23 mouse cellular contexts compared by ENCODE assay signal in genomic region chr13:29312026-29312425, GRCm38 (mm10).
A peak's percentile ranks its signal among the peaks of the same experiment; 100 is the strongest.
DNase-seq lines count a peak whose midpoint lies in the region; ATAC-seq and TF ChIP-seq lines count a peak whose summit lies in the region.
"Had no signal": no experiment of that assay in that cellular context is flagged by ENCODE, and none has a peak within 500 bp of the region (broad histone marks: within the 10 kb centered on the region; RNA-seq: fewer than 3 reads in every experiment).

No protein-coding gene starts in this region.

- DNase-seq in forebrain, embryonic 14.5 days (ENCODE audit: low spot score): peak; percentile 35
- peak; percentile 53 for DNase-seq in midbrain, embryonic 10.5 days (ENCODE audit: low spot score)
- DNase-seq in midbrain, postnatal 0 days (ENCODE audit: low spot score): peak; percentile 36
- no peak for DNase-seq in B cell, adult 2 months
- no peak for DNase-seq in thymus, postnatal 25 days
- DNase-seq: adrenal gland, postnatal 14 days; cerebellum, adult 11-12 months; cerebellum, postnatal 14 days; heart, adult 18-20 months; heart, postnatal 4 days; kidney, postnatal 36 days; layer of hippocampus, adult 9-11 months; lung, adult 18-20 months; lung, postnatal 36 days; right cerebral cortex, adult 18-20 months; thymus, postnatal 14 days had no signal

- H3K9me3 ChIP-seq in forebrain, embryonic 14.5 days (replicated peaks; ENCODE audit: control insufficient read depth, low read length): no peaks in the 10 kb centered on the region
- H3K9me3 ChIP-seq in forebrain, embryonic 13.5 days (replicated peaks): no peaks in the 10 kb centered on the region
- H3K9me3 ChIP-seq in midbrain, embryonic 10.5 days (replicated peaks): no peaks in the 10 kb centered on the region
- H3K9me3 ChIP-seq in midbrain, embryonic 15.5 days: no peaks in the 10 kb centered on the region
- H3K9me3 ChIP-seq in hindbrain, embryonic 15.5 days: no peaks in the 10 kb centered on the region
- H3K9me3 ChIP-seq in midbrain, postnatal 0 days (ENCODE audit: low read length): no peaks in the 10 kb centered on the region
- H3K9me3 ChIP-seq: embryonic facial prominence, embryonic 10.5 days; G1E had no signal

- no peak overlapping the region for H3K4me2 ChIP-seq in forebrain, embryonic 14.5 days (ENCODE audit: low read length)
- no peak overlapping the region for H3K4me2 ChIP-seq in forebrain, embryonic 13.5 days
- no peak overlapping the region for H3K4me2 ChIP-seq in midbrain, embryonic 15.5 days
- H3K4me2 ChIP-seq in hindbrain, embryonic 15.5 days: no peak overlapping the region
- no peak overlapping the region for H3K4me2 ChIP-seq in midbrain, postnatal 0 days (ENCODE audit: low read depth, low read length, poor library complexity, severe bottlenecking)
- H3K4me2 ChIP-seq: liver, embryonic 11.5 days had no signal

- H3K9ac ChIP-seq in forebrain, embryonic 14.5 days (ENCODE audit: low read length): no peak overlapping the region
- no peak overlapping the region for H3K9ac ChIP-seq in forebrain, embryonic 13.5 days
- no peak overlapping the region for H3K9ac ChIP-seq in midbrain, embryonic 15.5 days
- H3K9ac ChIP-seq in hindbrain, embryonic 15.5 days: no peak overlapping the region
- no peak overlapping the region for H3K9ac ChIP-seq in midbrain, postnatal 0 days (replicated peaks; ENCODE audit: low read length, poor library complexity, severe bottlenecking)

- H3K27me3 ChIP-seq in forebrain, embryonic 14.5 days (replicated peaks; ENCODE audit: control insufficient read depth, insufficient read depth, low read length): no peaks in the 10 kb centered on the region
- H3K27me3 ChIP-seq in forebrain, embryonic 13.5 days: no peaks in the 10 kb centered on the region
- no peaks in the 10 kb centered on the region for H3K27me3 ChIP-seq in midbrain, embryonic 10.5 days (ENCODE audit: low read depth, poor library complexity, severe bottlenecking)
- H3K27me3 ChIP-seq in midbrain, embryonic 15.5 days (replicated peaks): no peaks in the 10 kb centered on the region
- no peaks in the 10 kb centered on the region for H3K27me3 ChIP-seq in hindbrain, embryonic 15.5 days
- no peaks in the 10 kb centered on the region for H3K27me3 ChIP-seq in midbrain, postnatal 0 days (ENCODE audit: insufficient read depth, low read length)

- no peak overlapping the region for H3K4me3 ChIP-seq in forebrain, embryonic 14.5 days (ENCODE audit: low read depth, low read length)
- no peak overlapping the region for H3K4me3 ChIP-seq in forebrain, embryonic 13.5 days
- no peak overlapping the region for H3K4me3 ChIP-seq in midbrain, embryonic 10.5 days
- no peak overlapping the region for H3K4me3 ChIP-seq in midbrain, embryonic 15.5 days
- H3K4me3 ChIP-seq in hindbrain, embryonic 15.5 days: no peak overlapping the region
- no peak overlapping the region for H3K4me3 ChIP-seq in midbrain, postnatal 0 days (ENCODE audit: low read depth, low read length)
- H3K4me3 ChIP-seq: embryonic facial prominence, embryonic 10.5 days had no signal

- TF ChIP-seq CTCF in midbrain, postnatal 0 days (IDR thresholded peaks at IDR 0.05): no peak

- no peak for ATAC-seq in forebrain, embryonic 14.5 days
- no peak for ATAC-seq in forebrain, embryonic 13.5 days
- no peak for ATAC-seq in midbrain, embryonic 15.5 days (replicated peaks)
- ATAC-seq in hindbrain, embryonic 15.5 days (ENCODE audit: low FRiP score, low read depth): 0 out of 2 replicates have a peak, but pooled peaks have one; percentile 59
- no peak for ATAC-seq in midbrain, postnatal 0 days (ENCODE audit: low FRiP score)
- ATAC-seq: intestine, embryonic 16.5 days had no signal

- no peaks in the 10 kb centered on the region for H3K4me1 ChIP-seq in forebrain, embryonic 14.5 days (ENCODE audit: control insufficient read depth, insufficient read depth, low read length)
- H3K4me1 ChIP-seq in forebrain, embryonic 13.5 days: 0 out of 2 replicates have a peak, but pooled peaks cover 8% of the 10 kb centered on the region
- peaks cover 64% of the 10 kb centered on the region for H3K4me1 ChIP-seq in midbrain, embryonic 10.5 days
- peaks cover 10% of the 10 kb centered on the region for H3K4me1 ChIP-seq in midbrain, embryonic 15.5 days
- H3K4me1 ChIP-seq in hindbrain, embryonic 15.5 days (replicated peaks): peaks cover 6% of the 10 kb centered on the region; the same call in 1 of the 2 replicates
- no peaks in the 10 kb centered on the region for H3K4me1 ChIP-seq in midbrain, postnatal 0 days (ENCODE audit: insufficient read depth, low read length)

- H3K36me3 ChIP-seq in forebrain, embryonic 14.5 days (ENCODE audit: control insufficient read depth, insufficient read depth, low read length): no peaks in the 10 kb centered on the region
- H3K36me3 ChIP-seq in forebrain, embryonic 13.5 days (ENCODE audit: poor library complexity, severe bottlenecking): no peaks in the 10 kb centered on the region
- H3K36me3 ChIP-seq in midbrain, embryonic 10.5 days: no peaks in the 10 kb centered on the region
- H3K36me3 ChIP-seq in midbrain, embryonic 15.5 days (replicated peaks): no peaks in the 10 kb centered on the region
- no peaks in the 10 kb centered on the region for H3K36me3 ChIP-seq in hindbrain, embryonic 15.5 days
- H3K36me3 ChIP-seq in midbrain, postnatal 0 days (ENCODE audit: insufficient read depth, low read length): no peaks in the 10 kb centered on the region
- H3K36me3 ChIP-seq: embryonic facial prominence, embryonic 10.5 days; G1E had no signal

- no peak overlapping the region for H3K27ac ChIP-seq in forebrain, embryonic 14.5 days (ENCODE audit: low read depth, low read length)
- H3K27ac ChIP-seq in forebrain, embryonic 13.5 days: no peak overlapping the region
- H3K27ac ChIP-seq in midbrain, embryonic 10.5 days (replicated peaks): peak overlapping the region; percentile 81
- no peak overlapping the region for H3K27ac ChIP-seq in midbrain, embryonic 15.5 days
- no peak overlapping the region for H3K27ac ChIP-seq in hindbrain, embryonic 15.5 days (replicated peaks)
- H3K27ac ChIP-seq in midbrain, postnatal 0 days (ENCODE audit: low read depth, low read length): no peak overlapping the region
- H3K27ac ChIP-seq: embryonic facial prominence, embryonic 10.5 days had no signal

- 22% methylated on average over 2 of the region's 2 CpGs for WGBS in forebrain, embryonic 14.5 days
- 13% methylated on average over 2 of the region's 2 CpGs for WGBS in forebrain, embryonic 13.5 days
- 19% methylated on average over 2 of the region's 2 CpGs for whole genome bisulfite sequencing in midbrain, embryonic 10.5 days
- WGBS in midbrain, embryonic 15.5 days: 12% methylated on average over 2 of the region's 2 CpGs
- 7% methylated on average over 2 of the region's 2 CpGs for WGBS in hindbrain, embryonic 15.5 days
- WGBS in midbrain, postnatal 0 days: 7% methylated on average over 2 of the region's 2 CpGs

Comparison
In these comparisons a context has a peak if more than half of its experiments do, and no peak if none do; other contexts are left out.
1. DNase-seq: peak in forebrain, embryonic 14.5 days (single experiment), midbrain, embryonic 10.5 days (single experiment) and midbrain, postnatal 0 days (single experiment); none in B cell, adult 2 months (0 of 2) and thymus, postnatal 25 days (single experiment).